Mouse (Mus musculus) erythroblast, embryonic 14.5 days (primary cell): Measurements from ENCODE around the gene Ccdc162.

Experiments used
- GATA1 ChIP-seq: IDR thresholded peaks from 2 replicates; pipeline ENCODE4 v1.6.1; 2012; ENCODE audit warnings: low read length, inconsistent platforms, mixed read lengths
- TAL1 ChIP-seq: IDR thresholded peaks from 3 replicates; pipeline ENCODE4 v1.6.1; 2012; ENCODE audit warnings: low read length, inconsistent platforms, mixed read lengths

GRCm38 (mm10) chr10:41635276-41636033, 81.0 kb downstream of the Ccdc162 start:
- TF ChIP-seq TAL1: no peak
- no peak for TF ChIP-seq GATA1
